Mouse (Mus musculus) liver, embryonic 14.5 days (tissue): ENCODE data around the gene Cdh23. TPM values are rescaled to one million over a fixed set of nuclear protein-coding genes. Genes with fewer than 3 reads are reported as not detected.
A peak's percentile ranks its signal among the peaks of the same experiment; 100 is the strongest.

Source experiments
- ATAC-seq: fragments of 200-750 bp; cut with Nextera tagmentation; 2 replicates; pipeline ENCODE4 v1.8.0; 2017; ENCODE audit warnings: moderate number of reproducible peaks, mild to moderate bottlenecking, moderate library complexity; ENCODE audit not compliant: insufficient read depth
- DNase-seq, 3 experiments: peaks; one replicate each; pipeline ENCODE4 v3.0.0-alpha.2; 2012 to 2013; ENCODE audit warnings: low read depth in 3 of 3, low spot score in 3 of 3
- H3K27ac ChIP-seq: fragments of 300-500 bp; sonication (generic); 2 replicates; pipeline ENCODE4 v1.5.1; 2014; ENCODE audit warnings: moderate library complexity, mild to moderate bottlenecking, control low read depth, inconsistent platforms
- H3K27me3 ChIP-seq: fragments of 300-500 bp; sonication (generic); 2 replicates; pipeline ENCODE4 v1.6.1; 2014; ENCODE audit warnings: mild to moderate bottlenecking, low read length, moderate library complexity; ENCODE audit not compliant: control insufficient read depth, insufficient read depth
- H3K36me3 ChIP-seq: fragments of 300-500 bp; sonication (generic); replicated peaks from 2 replicates; pipeline ENCODE4 v1.6.1; 2014; ENCODE audit warnings: low read depth; ENCODE audit not compliant: control insufficient read depth, insufficient read depth
- H3K4me1 ChIP-seq, 2 experiments: fragments of 200-500 bp in 1 of 2; fragments of 300-500 bp in 1 of 2; sonication (generic) in 1 of 2; replicated peaks; 2 replicates each; pipeline ENCODE4 v1.6.1; 2012 to 2014; ENCODE audit warnings: antibody characterized with exemption in 1 of 2, inconsistent platforms in 1 of 2, low read length in 1 of 2; ENCODE audit not compliant: control insufficient read depth in 2 of 2, insufficient read depth in 2 of 2
- H3K4me2 ChIP-seq: fragments of 300-500 bp; sonication (generic); 2 replicates; pipeline ENCODE4 v1.6.1; 2014; ENCODE audit warnings: low read depth, mild to moderate bottlenecking, control low read depth, moderate library complexity
- H3K4me3 ChIP-seq, 2 experiments: fragments of 200-500 bp in 1 of 2; fragments of 300-500 bp in 1 of 2; sonication (generic) in 1 of 2; 2 replicates each; pipeline ENCODE4 v1.5.1; 2012 to 2014; ENCODE audit warnings: low read depth in 2 of 2, low read length in 2 of 2, mild to moderate bottlenecking in 2 of 2, control low read depth in 1 of 2, inconsistent platforms in 1 of 2, moderate library complexity in 1 of 2; ENCODE audit not compliant: insufficient read depth in 1 of 2
- H3K9ac ChIP-seq: fragments of 300-500 bp; sonication (generic); replicated peaks from 2 replicates; pipeline ENCODE4 v1.6.1; 2014; ENCODE audit warnings: mild to moderate bottlenecking, control low read depth, moderate library complexity
- H3K9me3 ChIP-seq: fragments of 300-500 bp; sonication (generic); 2 replicates; pipeline ENCODE4 v1.6.1; 2016; ENCODE audit warnings: low read length, mixed read lengths; ENCODE audit not compliant: control insufficient read depth
- CTCF ChIP-seq: IDR thresholded peaks from 2 replicates; pipeline ENCODE4 v1.5.1; 2016; ENCODE audit warnings: antibody characterized with exemption, low read depth, control low read depth
- EP300 ChIP-seq: IDR thresholded peaks from 2 replicates; pipeline ENCODE4 v1.6.1; 2016; ENCODE audit warnings: antibody characterized with exemption, low read depth
- WGBS: fragments of 180-500 bp; shearing (Covaris S2); extraction: QIAGEN DNeasy Blood & Tissue Kit; methylation state at CpG from one replicate; pipeline ENCODE4 v1.1.7; 2014; ENCODE audit not compliant: insufficient replicate concordance; 5-methylcytosine and 5-hydroxymethylcytosine counted together
- polyA plus RNA-seq, 2 experiments: library from polyadenylated mRNA; depleted of rRNA in 1 of 2; stranded (reverse) in 1 of 2; unstranded in 1 of 2; fragments of >200 nt; fragmentation: Nextera tagmentation in 1 of 2; extraction: Ambion mirVana in 1 of 2; gene quantifications; 2 replicates each; pipeline versions ENCODE4 v1.2.1 to v1.2.3; 2012 to 2014

The Cdh23 gene
- polyA plus RNA-seq, 2 experiments, result 0.02 TPM; not detected in 1

GRCm38 (mm10) chr10:60615898-60616297, 80.4 kb downstream of the Cdh23 start:
- DNase-seq (no peak), ATAC-seq (no peak)
- TF ChIP-seq CTCF, result peak; percentile 66
- TF ChIP-seq EP300, result no peak
- 31% methylated on average over 5 of the region's 5 CpGs for WGBS
- H3K4me2 ChIP-seq, result no peak overlapping the region
- no peak overlapping the region for H3K9ac ChIP-seq
- no peaks in the 10 kb centered on the region for H3K27me3 ChIP-seq
- H3K4me3 ChIP-seq, result no peak overlapping the region
- no peak overlapping the region for H3K27ac ChIP-seq
- no peaks in the 10 kb centered on the region for H3K9me3 ChIP-seq
- no peaks in the 10 kb centered on the region for H3K36me3 ChIP-seq
- H3K4me1 ChIP-seq, result no peaks in the 10 kb centered on the region

GRCm38 (mm10) chr10:60612893-60613292, 83.4 kb downstream of the Cdh23 start:
- DNase-seq (peak in 1 of 3 experiments; percentile 4), ATAC-seq (no peak)
- no peaks in the 10 kb centered on the region for H3K4me1 ChIP-seq
- no peak overlapping the region for H3K4me2 ChIP-seq
- H3K27me3 ChIP-seq, result no peaks in the 10 kb centered on the region
- TF ChIP-seq EP300, result no peak
- peak; percentile 69 for TF ChIP-seq CTCF
- H3K9ac ChIP-seq, result no peak overlapping the region
- no peaks in the 10 kb centered on the region for H3K36me3 ChIP-seq
- no peak overlapping the region for H3K4me3 ChIP-seq
- H3K27ac ChIP-seq, result no peak overlapping the region
- no peaks in the 10 kb centered on the region for H3K9me3 ChIP-seq
- 15% methylated on average over 5 of the region's 5 CpGs for WGBS

- ATAC-seq (no peak), DNase-seq (no peak)
- Histone ChIP-seq H3K27me3 (no peaks in the 10 kb centered on the region), H3K4me1 (no peaks in the 10 kb centered on the region), H3K36me3 (no peaks in the 10 kb centered on the region), H3K4me2 (no peak overlapping the region), H3K27ac (no peak overlapping the region), H3K4me3 (no peak overlapping the region), H3K9ac (no peak overlapping the region), H3K9me3 (no peaks in the 10 kb centered on the region)
- WGBS, result 69% methylated on average over 5 of the region's 5 CpGs
- TF ChIP-seq CTCF, result no peak
- TF ChIP-seq EP300, result no peak
Measured at GRCm38 (mm10) chr10:60607166-60607565, 89.1 kb downstream of the Cdh23 start.

GRCm38 (mm10) chr10:60606661-60607060, 89.6 kb downstream of the Cdh23 start:
- Histone ChIP-seq H3K9me3 (no peaks in the 10 kb centered on the region), H3K4me2 (no peak overlapping the region), H3K27me3 (no peaks in the 10 kb centered on the region), H3K9ac (no peak overlapping the region), H3K4me1 (no peaks in the 10 kb centered on the region), H3K36me3 (no peaks in the 10 kb centered on the region), H3K27ac (no peak overlapping the region), H3K4me3 (no peak overlapping the region)
- ATAC-seq (no peak), DNase-seq (no peak)
- 68% methylated on average over 6 of the region's 6 CpGs for WGBS
- TF ChIP-seq EP300 (no peak), CTCF (no peak)

- H3K4me3 ChIP-seq, result no peak overlapping the region
- TF ChIP-seq CTCF (no peak), EP300 (no peak)
- H3K36me3 ChIP-seq, result no peaks in the 10 kb centered on the region
- H3K9ac ChIP-seq, result no peak overlapping the region
- DNase-seq (no peak), ATAC-seq (no peak)
- H3K27me3 ChIP-seq, result no peaks in the 10 kb centered on the region
- no peaks in the 10 kb centered on the region for H3K4me1 ChIP-seq
- 73% methylated on average over 11 of the region's 11 CpGs for WGBS
- no peaks in the 10 kb centered on the region for H3K9me3 ChIP-seq
- H3K4me2 ChIP-seq, result no peak overlapping the region
- no peak overlapping the region for H3K27ac ChIP-seq
Measured at GRCm38 (mm10) chr10:60602235-60602634, 94.1 kb downstream of the Cdh23 start.
